Mouse (Mus musculus) forebrain, postnatal 0 days (tissue): ENCODE data around the gene Supt16. TPM values are rescaled to one million over a fixed set of nuclear protein-coding genes. Genes with fewer than 3 reads are reported as not detected.

Source experiments
- ATAC-seq: fragments of 200-750 bp; cut with Nextera tagmentation; 2 replicates; pipeline ENCODE4 v1.8.0; 2017; ENCODE audit warnings: mild to moderate bottlenecking, moderate library complexity
- DNase-seq: peaks from one replicate; pipeline ENCODE4 v3.0.0-alpha.2; 2015
- H3K27ac ChIP-seq: fragments of 300-500 bp; sonication (generic); 2 replicates; pipeline ENCODE4 v1.5.1; 2014; ENCODE audit warnings: low read depth, mild to moderate bottlenecking, antibody characterized with exemption, low read length, moderate library complexity, mixed read lengths
- H3K27me3 ChIP-seq: fragments of 300-500 bp; sonication (generic); 2 replicates; pipeline ENCODE4 v1.6.1; 2014; ENCODE audit warnings: mild to moderate bottlenecking, low read length, mixed read lengths; ENCODE audit not compliant: insufficient read depth
- H3K36me3 ChIP-seq: fragments of 300-500 bp; sonication (generic); 2 replicates; pipeline ENCODE4 v1.6.1; 2014; ENCODE audit warnings: mild to moderate bottlenecking, moderate library complexity; ENCODE audit not compliant: insufficient read depth
- H3K4me1 ChIP-seq: fragments of 300-500 bp; sonication (generic); 2 replicates; pipeline ENCODE4 v1.6.1; 2014; ENCODE audit warnings: antibody characterized with exemption; ENCODE audit not compliant: insufficient read depth
- H3K4me2 ChIP-seq: fragments of 300-500 bp; sonication (generic); 2 replicates; pipeline ENCODE4 v1.6.1; 2014; ENCODE audit warnings: low read depth, mild to moderate bottlenecking, moderate library complexity
- H3K4me3 ChIP-seq: fragments of 300-500 bp; sonication (generic); 2 replicates; pipeline ENCODE4 v1.5.1; 2014; ENCODE audit warnings: low read depth, low read length, mixed read lengths
- H3K9ac ChIP-seq: fragments of 300-500 bp; sonication (generic); 2 replicates; pipeline ENCODE4 v1.6.1; 2014; ENCODE audit warnings: mild to moderate bottlenecking
- H3K9me3 ChIP-seq: fragments of 300-500 bp; sonication (generic); 2 replicates; pipeline ENCODE4 v1.6.1; 2016; ENCODE audit warnings: low read length
- CTCF ChIP-seq: sonication (generic); IDR thresholded peaks from 2 replicates; pipeline ENCODE4 v1.5.1; 2016; ENCODE audit warnings: antibody characterized with exemption, control low read depth, low read depth
- WGBS: fragments of 180-500 bp; shearing (Covaris S2); extraction: QIAGEN DNeasy Blood & Tissue Kit; methylation state at CpG from one replicate; pipeline ENCODE4 v1.1.7; 2014; 5-methylcytosine and 5-hydroxymethylcytosine counted together
- polyA plus RNA-seq: library from polyadenylated mRNA; unstranded; fragments of >200 nt; fragmentation: Nextera tagmentation; extraction: Ambion mirVana; gene quantifications from 2 replicates; pipeline ENCODE4 v1.2.1, GENCODE M21; 2015
- total RNA-seq: library from RNA; depleted of rRNA; stranded (reverse); fragments of >200 nt; gene quantifications from 2 replicates; pipeline ENCODE4 v1.2.3, GENCODE M21; 2014

Supt16 gene
- total and polyA plus RNA-seq, 2 experiments from 2014 or later, result 39.1 to 56.9 TPM

GRCm38 (mm10) chr14:52225972-52226371, 28.8 kb upstream of the Supt16 start:
- H3K4me3 ChIP-seq, result no peak overlapping the region
- no peak overlapping the region for H3K4me2 ChIP-seq
- H3K27me3 ChIP-seq, result no peaks in the 10 kb centered on the region
- H3K9me3 ChIP-seq, result no peaks in the 10 kb centered on the region
- WGBS, result 97% methylated on average over 2 of the region's 2 CpGs
- H3K27ac ChIP-seq, result no peak overlapping the region
- peaks cover 82% of the 10 kb centered on the region for H3K36me3 ChIP-seq
- DNase-seq (no peak), ATAC-seq (no peak)
- no peak overlapping the region for H3K9ac ChIP-seq
- TF ChIP-seq CTCF, result no peak
- no peaks in the 10 kb centered on the region for H3K4me1 ChIP-seq

- 90% methylated on average over 5 of the region's 5 CpGs for WGBS
- no peak overlapping the region for H3K9ac ChIP-seq
- H3K27me3 ChIP-seq, result no peaks in the 10 kb centered on the region
- no peak overlapping the region for H3K4me2 ChIP-seq
- ATAC-seq (no peak), DNase-seq (no peak)
- peaks cover 85% of the 10 kb centered on the region for H3K36me3 ChIP-seq
- H3K9me3 ChIP-seq, result no peaks in the 10 kb centered on the region
- no peak overlapping the region for H3K27ac ChIP-seq
- no peak overlapping the region for H3K4me3 ChIP-seq
- H3K4me1 ChIP-seq, result no peaks in the 10 kb centered on the region
- no peak for TF ChIP-seq CTCF
These were observed 20.0 kb upstream of the Supt16 start for GRCm38 (mm10) chr14:52217261-52217660.

GRCm38 (mm10) chr14:52199412-52199811, 2.2 kb upstream of the Supt16 start:
- 92% methylated on average over 4 of the region's 4 CpGs for WGBS
- ATAC-seq, result no peak
- Histone ChIP-seq H3K36me3 (peaks cover 35% of the 10 kb centered on the region), H3K4me2 (no peak overlapping the region), H3K9ac (no peak overlapping the region), H3K9me3 (no peaks in the 10 kb centered on the region), H3K4me1 (peaks cover 12% of the 10 kb centered on the region), H3K27ac (no peak overlapping the region), H3K4me3 (no peak overlapping the region), H3K27me3 (no peaks in the 10 kb centered on the region)
- no peak for DNase-seq
- TF ChIP-seq CTCF, result no peak

- Histone ChIP-seq H3K27ac (no peak overlapping the region), H3K4me3 (peak overlapping the region; percentile 98; the same call in 1 of the 2 replicates), H3K9me3 (no peaks in the 10 kb centered on the region), H3K36me3 (peaks cover 26% of the 10 kb centered on the region), H3K4me1 (peaks cover 12% of the 10 kb centered on the region), H3K27me3 (no peaks in the 10 kb centered on the region), H3K4me2 (peak overlapping the region; percentile 79; the same call in 1 of the 2 replicates), H3K9ac (no peak overlapping the region)
- no peak for TF ChIP-seq CTCF
- DNase-seq, result no peak
- no peak for ATAC-seq
- 8% methylated on average over 3 of the region's 3 CpGs for WGBS
These were observed 925 bp upstream of the Supt16 start for GRCm38 (mm10) chr14:52198141-52198540.

- peaks cover 12% of the 10 kb centered on the region for H3K4me1 ChIP-seq
- under 1% methylated on average over 59 of the region's 59 CpGs for WGBS
- ATAC-seq (peak; percentile 44), DNase-seq (peak; percentile 9)
- peak overlapping the region; percentile 79 for H3K4me2 ChIP-seq
- no peaks in the 10 kb centered on the region for H3K9me3 ChIP-seq
- H3K4me3 ChIP-seq, result peak overlapping the region; percentile 98
- H3K27ac ChIP-seq, result peak overlapping the region; percentile 93
- no peak for TF ChIP-seq CTCF
- H3K36me3 ChIP-seq, result peaks cover 26% of the 10 kb centered on the region
- peak overlapping the region; percentile 94 for H3K9ac ChIP-seq
- no peaks in the 10 kb centered on the region for H3K27me3 ChIP-seq
These were observed 723 bp downstream of the Supt16 start for GRCm38 (mm10) chr14:52196230-52197155.

- TF ChIP-seq CTCF, result peak; percentile 62
- 17% methylated on average over 3 of the region's 3 CpGs for WGBS
- H3K4me3 ChIP-seq, result peak overlapping the region; percentile 98
- peaks cover 12% of the 10 kb centered on the region for H3K4me1 ChIP-seq
- H3K27me3 ChIP-seq, result no peaks in the 10 kb centered on the region
- ATAC-seq (no peak), DNase-seq (peak; percentile 39)
- H3K9me3 ChIP-seq, result no peaks in the 10 kb centered on the region
- no peak overlapping the region for H3K27ac ChIP-seq
- H3K36me3 ChIP-seq, result peaks cover 24% of the 10 kb centered on the region
- no peak overlapping the region for H3K9ac ChIP-seq
- H3K4me2 ChIP-seq, result peak overlapping the region; percentile 79
These were observed 1.5 kb downstream of the Supt16 start for GRCm38 (mm10) chr14:52195691-52196090.

GRCm38 (mm10) chr14:52190740-52191359, 6.4 kb downstream of the Supt16 start:
- H3K9me3 ChIP-seq, result no peaks in the 10 kb centered on the region
- TF ChIP-seq CTCF, result peak; percentile 62
- DNase-seq, result peak; percentile 7

More at GRCm38 (mm10) chr14:52190740-52191359, 6.4 kb downstream of the Supt16 start:
- no peak overlapping the region for H3K9ac ChIP-seq
- ATAC-seq, result no peak
- H3K4me2 ChIP-seq, result no peak overlapping the region
- H3K27ac ChIP-seq, result no peak overlapping the region
- no peaks in the 10 kb centered on the region for H3K27me3 ChIP-seq
- no peak overlapping the region for H3K4me3 ChIP-seq
- H3K36me3 ChIP-seq, result peaks cover 6% of the 10 kb centered on the region; the same call in 1 of the 2 replicates
- peaks cover 6% of the 10 kb centered on the region; the same call in 1 of the 2 replicates for H3K4me1 ChIP-seq
